Mouse (Mus musculus) ES-E14 (cell line): ENCODE data around the gene Zfp949. TPM values are rescaled to one million over a fixed set of nuclear protein-coding genes. Genes with fewer than 3 reads are reported as not detected.

ENCODE experiments used
- DNase-seq: peaks from one replicate; pipeline ENCODE4 v3.0.0-alpha.2; 2013; ENCODE audit warnings: low read depth, low spot score
- H3K27ac ChIP-seq: 2 replicates; pipeline ENCODE4 v1.5.1; 2012; ENCODE audit warnings: low read depth, mild to moderate bottlenecking, low read length, moderate library complexity, mixed read lengths; ENCODE audit not compliant: poor library complexity, insufficient read depth, severe bottlenecking
- H3K36me3 ChIP-seq: 2 replicates; pipeline ENCODE4 v1.6.1; 2012; ENCODE audit warnings: mild to moderate bottlenecking, low read length, moderate library complexity, mixed read lengths; ENCODE audit not compliant: control insufficient read depth, poor library complexity, insufficient read depth, severe bottlenecking
- H3K4me1 ChIP-seq, 2 experiments: fragments of 150-350 bp in 1 of 2; sonication (generic) in 1 of 2; 2 replicates each; pipeline ENCODE4 v1.6.1; 2012; ENCODE audit warnings: low read length in 2 of 2, mild to moderate bottlenecking in 1 of 2, mixed read lengths in 1 of 2; ENCODE audit not compliant: control insufficient read depth in 2 of 2, insufficient read depth in 2 of 2, poor library complexity in 1 of 2
- H3K4me3 ChIP-seq, 2 experiments: fragments of 150-350 bp in 1 of 2; sonication (generic) in 1 of 2; 2 replicates each; pipeline ENCODE4 v1.5.1; 2012; ENCODE audit warnings: low read length in 2 of 2, low read depth in 1 of 2, mild to moderate bottlenecking in 1 of 2, mixed read lengths in 1 of 2; ENCODE audit not compliant: insufficient read depth in 1 of 2, poor library complexity in 1 of 2, severe bottlenecking in 1 of 2
- H3K9ac ChIP-seq: 2 replicates; pipeline ENCODE4 v1.6.1; 2012; ENCODE audit warnings: low read depth, mild to moderate bottlenecking, low read length, mixed read lengths; ENCODE audit not compliant: poor library complexity, insufficient read depth, severe bottlenecking
- H3K9me3 ChIP-seq: fragments of 150-350 bp; sonication (generic); 2 replicates; pipeline ENCODE4 v1.6.1; 2012; ENCODE audit warnings: low read depth, mild to moderate bottlenecking, low read length; ENCODE audit not compliant: control insufficient read depth, insufficient read depth
- CHD2 ChIP-seq: IDR thresholded peaks from 2 replicates; pipeline ENCODE4 v1.6.1; 2014; ENCODE audit warnings: mild to moderate bottlenecking, low read depth, low read length, inconsistent platforms
- HCFC1 ChIP-seq: IDR thresholded peaks from 2 replicates; pipeline ENCODE4 v1.6.1; 2012; ENCODE audit warnings: low read length, inconsistent platforms, borderline replicate concordance; ENCODE audit not compliant: insufficient read depth
- MAFK ChIP-seq: IDR thresholded peaks from 2 replicates; pipeline ENCODE4 v1.6.1; 2014; ENCODE audit warnings: mild to moderate bottlenecking, low read depth, low read length, inconsistent platforms; ENCODE audit not compliant: insufficient read depth
- ZC3H11A ChIP-seq: IDR thresholded peaks from 2 replicates; pipeline ENCODE4 v1.6.1; 2012; ENCODE audit warnings: low read depth, mild to moderate bottlenecking, inconsistent platforms, low read length, borderline replicate concordance
- ZNF384 ChIP-seq: IDR thresholded peaks from 2 replicates; pipeline ENCODE4 v1.6.1; 2012; ENCODE audit warnings: low read depth, low read length, inconsistent platforms
- in situ Hi-C, 2 experiments: fragments of 600-800 bp; cut with MboI; formaldehyde crosslinking; loops; one replicate each; pipeline ENCODE4 v1.15.1; 2025; ENCODE audit warnings: low sequenced_read_pairs in 2 of 2, inconsistent platforms in 1 of 2; ENCODE audit not compliant: unreplicated experiment in 2 of 2
- total RNA-seq: library from RNA; depleted of rRNA; stranded (reverse); fragments of 300-350 nt; gene quantifications from 2 replicates; pipeline ENCODE4 v1.2.3, GENCODE M21; 2012

Zfp949 gene
- total RNA-seq, 1 experiment, result 7.1 TPM

- Histone ChIP-seq H3K9me3 (no peaks in the 10 kb centered on the region), H3K4me3 (no peak overlapping the region), H3K9ac (no peak overlapping the region), H3K4me1 (peaks cover 0 to 4% of the 10 kb centered on the region in 2 experiments; a peak in 1 of 4 replicates), H3K36me3 (no peaks in the 10 kb centered on the region), H3K27ac (no peak overlapping the region)
- TF ChIP-seq HCFC1 (no peak), CHD2 (no peak), MAFK (no peak), ZNF384 (no peak), ZC3H11A (no peak)
- no peak for DNase-seq
- in situ Hi-C loops, result no loop called here
These were observed 17.7 kb upstream of the Zfp949 start for GRCm38 (mm10) chr9:88529979-88530580.

- in situ Hi-C loops, result no loop called here
- no peak overlapping the region for H3K4me3 ChIP-seq
- no peaks in the 10 kb centered on the region for H3K4me1 ChIP-seq
- no peaks in the 10 kb centered on the region for H3K9me3 ChIP-seq
- DNase-seq, result no peak
- H3K27ac ChIP-seq, result no peak overlapping the region
- no peaks in the 10 kb centered on the region for H3K36me3 ChIP-seq
- H3K9ac ChIP-seq, result no peak overlapping the region
- no peak for TF ChIP-seq MAFK
These were observed 13.7 kb upstream of the Zfp949 start for GRCm38 (mm10) chr9:88534093-88534492.

GRCm38 (mm10) chr9:88539546-88540224 lies 8.1 kb upstream of the Zfp949 start:
- no peak for TF ChIP-seq ZNF384
- no peak for TF ChIP-seq HCFC1
- no peak for TF ChIP-seq CHD2
- no peak for TF ChIP-seq ZC3H11A
- no peak for TF ChIP-seq MAFK
- H3K4me1 ChIP-seq, result no peaks in the 10 kb centered on the region
- no peaks in the 10 kb centered on the region for H3K36me3 ChIP-seq
- no peaks in the 10 kb centered on the region for H3K9me3 ChIP-seq
- no peak overlapping the region for H3K27ac ChIP-seq
- in situ Hi-C loops, result loop anchor here (10.0 kb wide), 1 partner anchor 295 kb away; no protein-coding TSS in a partner anchor
- DNase-seq, result no peak
- no peak overlapping the region for H3K9ac ChIP-seq
- no peak overlapping the region for H3K4me3 ChIP-seq

DNA sequence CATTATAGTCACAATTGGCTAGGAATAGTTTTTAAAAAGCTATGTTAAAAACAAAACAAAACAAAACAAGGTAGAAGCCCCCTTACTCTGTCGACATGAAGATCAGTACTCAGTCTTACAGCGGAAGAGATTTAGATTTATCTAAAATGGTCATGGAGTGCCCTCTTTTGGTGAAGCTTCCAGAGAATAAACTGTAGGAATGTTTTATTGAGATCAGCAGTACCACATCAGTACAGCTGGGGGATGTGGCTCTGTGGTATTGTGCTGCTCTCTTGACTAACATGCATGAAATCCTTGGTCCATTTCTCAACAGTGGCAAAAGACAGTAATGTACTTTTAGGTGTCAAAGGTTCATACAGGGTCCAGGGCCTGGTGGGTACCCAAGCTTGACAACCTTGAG lies 5.0 kb upstream of the Zfp949 start:
- no peak for DNase-seq
- Histone ChIP-seq H3K27ac (no peak overlapping the region), H3K4me3 (no peak overlapping the region), H3K9me3 (no peaks in the 10 kb centered on the region), H3K9ac (no peak overlapping the region), H3K4me1 (no peaks in the 10 kb centered on the region), H3K36me3 (no peaks in the 10 kb centered on the region)
- in situ Hi-C loops, result loop anchor here (10.0 kb wide), 1 partner anchor 298 kb away; no protein-coding TSS in a partner anchor
- TF ChIP-seq ZC3H11A (no peak), MAFK (no peak), ZNF384 (no peak), HCFC1 (no peak), CHD2 (no peak)
